Mouse (Mus musculus): ENCODE data around the gene Dtx3. TPM values are rescaled to one million over a fixed set of nuclear protein-coding genes. Genes with fewer than 3 reads are reported as not detected.
"Not testable (repeated sequence)": the region's sequence is repeated elsewhere in the genome, so short reads cannot be mapped to it uniquely, and the experiment has no call there.

The Dtx3 gene
- polyA plus RNA-seq, 1 experiment from 2014 or later, result 129 TPM

GRCm38 (mm10) chr10:127170837-127171272 is 24.7 kb downstream of the Dtx3 start:
- H3K4me3 ChIP-seq (replicated peaks), result peak overlapping the region; percentile 43
- H3K36me3 ChIP-seq, result no peaks in the 10 kb centered on the region
- peaks cover 77% of the 10 kb centered on the region for H3K27me3 ChIP-seq
- peak overlapping the region; percentile 70 for H3K4me2 ChIP-seq
- no peaks in the 10 kb centered on the region for H3K9me3 ChIP-seq (replicated peaks)
- peak; percentile 71 for ATAC-seq (replicated peaks; ENCODE audit: low FRiP score)
- H3K9ac ChIP-seq, result peak overlapping the region; percentile 19; the same call in 1 of the 2 replicates
- under 1% methylated on average over 29 of the region's 29 CpGs for WGBS
- no peak overlapping the region for H3K27ac ChIP-seq
- H3K4me1 ChIP-seq, result peaks cover 28% of the 10 kb centered on the region

GRCm38 (mm10) chr10:127170002-127170401 is 25.5 kb downstream of the Dtx3 start:
- Histone ChIP-seq H3K9ac (no peak overlapping the region), H3K27me3 (peaks cover 85% of the 10 kb centered on the region), H3K4me3 (replicated peaks) (peak overlapping the region; percentile 43), H3K27ac (no peak overlapping the region), H3K4me2 (peak overlapping the region; percentile 70), H3K4me1 (peaks cover 37% of the 10 kb centered on the region), H3K36me3 (no peaks in the 10 kb centered on the region), H3K9me3 (replicated peaks) (no peaks in the 10 kb centered on the region)
- WGBS, result 4% methylated on average over 22 of the region's 22 CpGs
- ATAC-seq (replicated peaks; ENCODE audit: low FRiP score), result no peak

- Histone ChIP-seq H3K4me2 (no peak overlapping the region), H3K9me3 (replicated peaks) (no peaks in the 10 kb centered on the region), H3K27me3 (peaks cover 89% of the 10 kb centered on the region), H3K9ac (no peak overlapping the region), H3K4me1 (peaks cover 42% of the 10 kb centered on the region), H3K4me3 (replicated peaks) (no peak overlapping the region), H3K36me3 (no peaks in the 10 kb centered on the region), H3K27ac (no peak overlapping the region)
- WGBS, result 34% methylated on average over 10 of the region's 10 CpGs
- ATAC-seq (replicated peaks; ENCODE audit: low FRiP score), result no peak
Measured at GRCm38 (mm10) chr10:127167614-127168192, 27.8 kb downstream of the Dtx3 start.

GRCm38 (mm10) chr10:127166771-127167613 is 28.5 kb downstream of the Dtx3 start:
- no peak for ATAC-seq (replicated peaks; ENCODE audit: low FRiP score)
- 0 out of 2 replicates have a peak overlapping the region, but pooled peaks have one; percentile 15 for H3K9ac ChIP-seq

GRCm38 (mm10) chr10:127166404-127166715 is 29.2 kb downstream of the Dtx3 start:
- Histone ChIP-seq H3K4me1 (peaks cover 42% of the 10 kb centered on the region), H3K27me3 (peaks cover 78% of the 10 kb centered on the region), H3K36me3 (no peaks in the 10 kb centered on the region), H3K4me2 (peak overlapping the region; percentile 100), H3K9ac (0 out of 2 replicates have a peak overlapping the region, but pooled peaks have one; percentile 64), H3K9me3 (replicated peaks) (no peaks in the 10 kb centered on the region), H3K27ac (no peak overlapping the region), H3K4me3 (replicated peaks) (peak overlapping the region; percentile 51)
- no peak for ATAC-seq (replicated peaks; ENCODE audit: low FRiP score)
- WGBS, result 3% methylated on average over 11 of the region's 11 CpGs

More at GRCm38 (mm10) chr10:127166771-127167613, 28.5 kb downstream of the Dtx3 start:
- WGBS, result 31% methylated on average over 15 of the region's 15 CpGs
- H3K4me1 ChIP-seq, result peaks cover 42% of the 10 kb centered on the region
- H3K27ac ChIP-seq, result no peak overlapping the region
- peak overlapping the region; percentile 100 for H3K4me2 ChIP-seq
- no peaks in the 10 kb centered on the region for H3K36me3 ChIP-seq
- H3K27me3 ChIP-seq, result peaks cover 84% of the 10 kb centered on the region
- no peaks in the 10 kb centered on the region for H3K9me3 ChIP-seq (replicated peaks)
- H3K4me3 ChIP-seq (replicated peaks), result peak overlapping the region; percentile 51

GRCm38 (mm10) chr10:127165654-127166403 is 29.7 kb downstream of the Dtx3 start:
- H3K4me2 ChIP-seq, result peak overlapping the region; percentile 100
- H3K4me3 ChIP-seq (replicated peaks), result peak overlapping the region; percentile 51
- no peak overlapping the region for H3K27ac ChIP-seq
- ATAC-seq (replicated peaks; ENCODE audit: low FRiP score), result peak; percentile 48
- under 1% methylated on average over 54 of the region's 56 CpGs for WGBS
- no peaks in the 10 kb centered on the region for H3K36me3 ChIP-seq
- H3K9ac ChIP-seq, result peak overlapping the region; percentile 64
- peaks cover 38% of the 10 kb centered on the region for H3K4me1 ChIP-seq
- peaks cover 73% of the 10 kb centered on the region for H3K27me3 ChIP-seq
- no peaks in the 10 kb centered on the region for H3K9me3 ChIP-seq (replicated peaks)

- peaks cover 67% of the 10 kb centered on the region for H3K27me3 ChIP-seq
- ATAC-seq (replicated peaks; ENCODE audit: low FRiP score), result peak; percentile 64
- WGBS, result under 1% methylated on average over 42 of the region's 42 CpGs
Measured at GRCm38 (mm10) chr10:127165354-127165653, 30.2 kb downstream of the Dtx3 start.

GRCm38 (mm10) chr10:127164631-127165353 is 30.7 kb downstream of the Dtx3 start, which contains the start of gene B4galnt1:
Gene B4galnt1 (plus strand): TSS chr10:127165225.
- 2% methylated on average over 52 of the region's 52 CpGs for WGBS
- Histone ChIP-seq H3K4me1 (peaks cover 28% of the 10 kb centered on the region), H3K27ac (no peak within 1 kb of the TSS; the same call in 1 of the 2 replicates), H3K4me3 (replicated peaks) (peak within 1 kb of the TSS; percentile 51), H3K9me3 (replicated peaks) (no peaks in the 10 kb centered on the region), H3K4me2 (peak within 1 kb of the TSS; percentile 100), H3K9ac (peak within 1 kb of the TSS; percentile 64), H3K27me3 (peaks cover 62% of the 10 kb centered on the region), H3K36me3 (no peaks in the 10 kb centered on the region)
- peak; percentile 89 for ATAC-seq (replicated peaks; ENCODE audit: low FRiP score)

More at GRCm38 (mm10) chr10:127165354-127165653, 30.2 kb downstream of the Dtx3 start:
- Histone ChIP-seq H3K36me3 (no peaks in the 10 kb centered on the region), H3K4me3 (replicated peaks) (peak overlapping the region; percentile 51), H3K27ac (no peak overlapping the region; the same call in 1 of the 2 replicates), H3K9me3 (replicated peaks) (no peaks in the 10 kb centered on the region), H3K9ac (peak overlapping the region; percentile 64), H3K4me2 (peak overlapping the region; percentile 100), H3K4me1 (peaks cover 33% of the 10 kb centered on the region)

- Histone ChIP-seq H3K27me3 (peaks cover 56% of the 10 kb centered on the region), H3K9ac (no peak overlapping the region), H3K4me3 (replicated peaks) (no peak overlapping the region), H3K27ac (no peak overlapping the region), H3K4me1 (peaks cover 26% of the 10 kb centered on the region), H3K9me3 (replicated peaks) (no peaks in the 10 kb centered on the region), H3K4me2 (peak overlapping the region; percentile 100; the same call in 1 of the 2 replicates), H3K36me3 (no peaks in the 10 kb centered on the region)
- WGBS, result 91% methylated on average over 4 of the region's 4 CpGs
- ATAC-seq (replicated peaks; ENCODE audit: low FRiP score), result no peak
Measured at GRCm38 (mm10) chr10:127164190-127164589, 31.3 kb downstream of the Dtx3 start.

GRCm38 (mm10) chr10:127162771-127163261 is 32.7 kb downstream of the Dtx3 start:
- not testable (repeated sequence) for H3K4me3 ChIP-seq (replicated peaks); H3K36me3 ChIP-seq; H3K27ac ChIP-seq; H3K4me2 ChIP-seq; ATAC-seq (replicated peaks; ENCODE audit: low FRiP score); H3K9me3 ChIP-seq (replicated peaks); H3K9ac ChIP-seq
- H3K27me3 ChIP-seq, result peaks cover 42% of the 10 kb centered on the region
- peaks cover 26% of the 10 kb centered on the region for H3K4me1 ChIP-seq
- WGBS, result 56% methylated on average over 7 of the region's 7 CpGs

- Histone ChIP-seq H3K9ac (no peak overlapping the region), H3K27me3 (peaks cover 22% of the 10 kb centered on the region), H3K36me3 (no peaks in the 10 kb centered on the region), H3K27ac (no peak overlapping the region), H3K4me3 (replicated peaks) (no peak overlapping the region), H3K4me2 (no peak overlapping the region), H3K9me3 (replicated peaks) (no peaks in the 10 kb centered on the region), H3K4me1 (peaks cover 15% of the 10 kb centered on the region)
- 79% methylated on average over 3 of the region's 3 CpGs for WGBS
- ATAC-seq (replicated peaks; ENCODE audit: low FRiP score), result no peak
Measured at GRCm38 (mm10) chr10:127160728-127161127, 34.8 kb downstream of the Dtx3 start.
